Mouse (Mus musculus) adrenal gland, postnatal 14 days (tissue): ENCODE results near the gene Itgae. TPM values are rescaled to one million over a fixed set of nuclear protein-coding genes. Genes with fewer than 3 reads are reported as not detected.

Experiments
- DNase-seq: peaks from one replicate; pipeline ENCODE4 v3.0.0; 2021; ENCODE audit warnings: mixed read lengths
- total RNA-seq: library from RNA; stranded (reverse); gene quantifications from 2 replicates; pipeline ENCODE4 v1.2.3, GENCODE M21; 2021

Gene Itgae
- total RNA-seq, 1 experiment from 2014 or later, result 0.30 TPM

DNA sequence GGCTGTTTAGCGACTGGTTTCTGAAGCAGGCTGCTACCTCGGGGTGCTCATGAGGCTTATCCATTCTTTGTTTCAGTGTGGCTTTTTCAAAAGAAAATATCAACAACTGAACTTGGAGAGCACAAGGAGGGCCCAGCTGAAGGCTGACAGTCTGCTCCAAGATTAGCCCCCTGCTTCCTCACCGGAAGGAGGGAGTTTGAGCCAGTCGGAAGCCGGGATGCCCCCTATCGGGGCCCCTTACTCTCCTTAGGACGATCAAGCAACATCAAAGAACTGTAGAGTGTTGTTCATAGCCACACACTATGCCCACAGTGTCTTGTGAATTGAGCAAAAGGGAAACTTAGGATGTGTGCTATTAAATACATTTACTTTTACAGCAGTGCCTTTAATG lies 56.6 kb downstream of the Itgae start:
- no peak for DNase-seq

DNA sequence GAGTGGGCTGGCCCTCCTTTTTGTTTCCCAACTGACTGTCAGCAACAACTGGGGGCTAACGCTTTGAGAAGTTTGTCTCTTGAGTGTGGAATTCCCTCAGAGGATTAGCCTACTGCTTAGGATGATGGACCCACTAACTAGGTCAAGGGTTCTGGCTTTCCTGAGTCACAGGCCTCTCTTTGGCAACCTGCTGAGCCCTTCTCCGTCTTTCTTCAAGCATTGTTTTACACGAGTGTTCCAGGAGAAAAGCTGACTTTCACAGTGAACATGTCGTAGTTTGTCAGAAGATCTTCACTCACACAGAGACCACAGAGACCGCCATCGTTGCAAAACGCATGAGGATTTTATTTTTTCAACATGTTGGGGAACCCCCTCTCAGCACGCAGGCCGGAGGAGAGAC lies 57.8 kb downstream of the Itgae start:
- peak; percentile 61 for DNase-seq

DNA sequence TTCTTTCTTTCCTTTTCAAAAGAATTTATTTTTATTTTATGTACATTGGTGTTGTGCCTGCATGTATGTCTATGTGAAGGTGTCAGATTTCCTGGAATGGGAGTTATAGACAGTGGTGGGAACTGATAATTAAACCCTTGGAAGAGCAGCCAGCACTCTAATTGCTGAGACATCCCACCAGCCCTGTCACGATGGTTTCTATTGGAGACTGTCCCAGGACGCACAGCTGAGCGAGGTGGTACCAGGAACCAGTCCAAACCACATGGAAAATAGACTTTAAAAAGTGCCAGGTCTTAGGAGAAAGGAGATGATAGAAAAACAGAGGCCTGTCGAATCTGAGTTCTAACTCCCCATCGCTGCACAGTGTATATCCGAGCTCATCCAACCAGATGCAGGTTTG lies 64.7 kb downstream of the Itgae start:
- no peak for DNase-seq

DNA sequence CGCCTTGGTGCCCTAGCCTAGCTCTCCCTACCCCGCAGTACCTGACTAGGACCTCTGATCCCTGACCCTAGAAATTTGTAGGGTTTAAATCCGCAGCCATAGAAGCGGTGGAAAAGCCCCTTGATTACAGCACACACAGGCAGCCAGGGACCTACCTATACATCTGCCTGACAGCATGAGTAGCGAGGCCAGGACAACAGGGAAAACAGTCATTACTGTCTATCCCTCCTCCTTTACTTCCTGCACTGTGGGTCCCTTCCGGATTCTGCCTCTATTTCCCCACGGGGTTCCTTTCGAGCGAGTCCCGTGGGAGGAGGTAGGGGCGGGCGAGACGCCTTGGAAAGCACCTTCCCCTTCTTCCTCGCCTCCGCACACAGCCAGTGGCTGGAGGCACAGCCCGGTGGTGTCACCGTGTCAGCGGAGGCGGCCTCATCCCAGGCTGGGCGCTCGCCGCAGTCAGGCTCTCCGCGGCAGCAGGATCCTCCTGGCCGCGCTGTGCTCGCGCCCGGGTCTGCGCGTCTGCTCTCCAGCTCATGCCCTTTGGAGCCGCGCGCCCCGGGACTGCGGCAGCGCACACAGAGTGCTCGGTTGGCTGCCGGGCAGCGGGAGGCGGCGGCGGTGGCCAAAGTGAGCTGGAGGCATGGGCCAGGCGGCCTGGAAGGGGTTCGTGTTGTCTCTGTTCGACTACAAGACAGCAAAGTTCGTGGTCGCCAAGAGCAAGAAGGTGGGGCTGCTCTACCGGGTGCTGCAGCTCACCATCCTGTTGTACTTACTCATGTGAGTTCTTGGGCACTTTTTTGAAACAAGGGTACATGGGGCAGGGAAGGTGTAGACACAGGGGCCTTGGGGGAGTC lies 69.8 kb downstream of the Itgae start, which contains the start of gene P2rx5:
Gene P2rx5 (plus strand): TSS at position 465 of the 854 bp plus-strand sequence.
- peak; percentile 79 for DNase-seq

DNA sequence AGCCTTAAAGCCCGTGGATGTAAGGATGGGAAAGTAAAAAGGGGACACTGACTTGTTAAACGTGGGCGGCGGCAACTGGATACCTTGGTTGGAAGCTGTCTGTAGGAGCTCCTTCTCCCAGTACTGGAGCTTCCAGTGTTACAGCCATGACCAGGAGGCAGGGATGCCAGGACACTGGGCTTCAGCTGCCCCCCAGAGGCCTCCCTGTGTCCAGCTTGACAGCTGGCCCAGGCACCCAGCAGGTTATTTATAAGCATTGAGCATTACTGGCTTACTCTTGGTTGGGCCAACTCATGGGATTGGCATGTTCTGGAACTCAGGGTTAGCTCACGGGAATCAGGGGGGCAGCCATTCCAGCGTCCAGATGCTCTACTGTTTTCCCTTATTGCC lies 70.4 kb downstream of the Itgae start:
- peak; percentile 74 for DNase-seq

DNA sequence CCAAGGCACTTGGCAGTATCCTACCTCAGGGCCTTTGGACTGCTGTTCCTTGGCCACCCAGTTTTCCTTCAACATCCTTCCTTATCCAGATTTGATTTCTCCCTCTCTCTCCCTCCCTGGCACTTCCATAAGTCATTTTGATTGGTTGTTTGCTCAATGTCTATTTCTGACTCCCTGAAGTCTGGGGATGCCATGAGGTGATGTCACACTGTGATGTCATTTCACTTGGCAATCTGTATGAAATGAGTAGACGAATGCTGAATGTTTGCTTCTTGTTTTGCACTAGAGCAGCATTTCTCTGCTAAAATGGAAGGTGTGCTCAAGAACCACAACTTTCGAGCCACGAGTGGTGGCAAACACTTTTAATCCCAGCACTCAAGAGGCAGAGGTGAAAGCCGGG lies 71.2 kb downstream of the Itgae start:
- DNase-seq, result no peak

DNA sequence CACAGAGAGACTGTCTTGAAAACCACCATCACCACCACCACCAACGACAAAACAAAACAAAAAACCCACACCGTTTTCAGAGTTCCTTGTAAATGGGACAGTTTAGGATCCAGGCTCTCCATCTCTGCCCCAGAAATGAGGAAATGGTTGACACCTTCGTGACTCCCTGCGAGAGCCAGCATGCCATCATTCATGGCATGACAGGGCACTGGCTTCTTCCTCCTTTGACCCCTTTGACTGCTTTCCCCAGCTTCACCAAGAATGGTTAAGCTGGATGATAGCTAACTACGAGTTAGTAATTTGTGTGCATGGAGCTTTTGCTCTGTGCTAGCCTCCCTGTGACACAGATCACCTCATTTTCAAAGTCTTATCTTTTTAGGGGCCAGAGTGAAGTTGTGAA lies 71.9 kb downstream of the Itgae start:
- no peak for DNase-seq

DNA sequence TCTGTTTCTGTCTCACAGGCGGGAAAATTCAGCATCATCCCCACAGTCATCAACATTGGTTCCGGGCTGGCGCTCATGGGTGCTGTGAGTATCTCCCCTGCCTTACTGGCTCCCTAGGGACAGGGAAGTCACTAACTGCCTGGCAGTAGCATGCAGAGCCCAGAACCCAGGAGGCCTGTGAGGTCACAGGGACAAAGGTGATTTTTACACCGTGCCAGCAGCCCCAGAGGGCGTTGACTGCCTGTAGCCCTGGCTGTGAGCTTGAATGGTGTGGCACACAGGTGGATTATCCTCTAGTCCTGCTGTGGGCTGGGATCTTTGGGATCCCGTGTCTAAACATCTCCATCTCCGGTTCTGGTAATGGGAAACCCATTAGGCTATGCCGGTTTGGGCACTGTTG lies 77.7 kb downstream of the Itgae start:
- peak; percentile 43 for DNase-seq

DNA sequence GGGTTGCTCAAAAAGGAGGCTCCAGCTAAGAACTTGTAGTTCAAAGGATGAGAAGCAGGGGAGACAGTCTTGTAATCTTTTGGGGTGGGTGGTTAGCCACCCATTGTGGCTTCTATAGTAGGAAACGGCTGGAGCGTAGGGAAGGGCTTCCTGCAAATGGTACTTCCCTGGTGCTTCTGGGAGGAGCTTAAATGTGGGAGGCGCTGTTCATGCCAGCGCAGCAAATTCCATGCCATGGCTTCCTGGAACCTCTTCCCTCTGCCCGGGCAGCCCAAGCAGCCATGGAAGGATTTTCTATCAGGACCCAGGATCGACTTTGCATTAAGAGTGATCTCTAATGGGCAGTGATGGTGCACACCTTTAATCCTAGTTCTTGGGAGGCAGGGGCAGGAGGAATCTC lies 78.2 kb downstream of the Itgae start:
- no peak for DNase-seq

DNA sequence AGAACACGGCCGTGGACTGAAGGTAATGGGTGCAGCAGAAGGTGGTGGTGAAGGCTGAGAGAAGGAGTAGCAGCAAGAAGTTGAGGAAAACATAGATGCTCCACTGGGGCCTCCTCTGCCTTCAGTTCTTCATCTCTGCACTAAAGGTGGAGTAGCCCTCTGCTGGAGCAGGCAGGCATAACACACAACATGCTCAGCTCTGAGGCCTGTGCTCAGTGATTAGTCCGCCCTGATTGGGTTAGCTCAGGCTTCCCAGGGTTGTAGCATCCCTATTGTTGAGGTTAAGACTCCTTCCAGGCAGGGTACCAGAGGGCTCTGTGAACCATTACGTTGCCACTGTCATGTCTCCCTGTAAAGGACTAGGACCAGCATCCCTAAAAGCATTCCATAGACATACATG lies 78.8 kb downstream of the Itgae start:
- DNase-seq, result peak; percentile 75

DNA sequence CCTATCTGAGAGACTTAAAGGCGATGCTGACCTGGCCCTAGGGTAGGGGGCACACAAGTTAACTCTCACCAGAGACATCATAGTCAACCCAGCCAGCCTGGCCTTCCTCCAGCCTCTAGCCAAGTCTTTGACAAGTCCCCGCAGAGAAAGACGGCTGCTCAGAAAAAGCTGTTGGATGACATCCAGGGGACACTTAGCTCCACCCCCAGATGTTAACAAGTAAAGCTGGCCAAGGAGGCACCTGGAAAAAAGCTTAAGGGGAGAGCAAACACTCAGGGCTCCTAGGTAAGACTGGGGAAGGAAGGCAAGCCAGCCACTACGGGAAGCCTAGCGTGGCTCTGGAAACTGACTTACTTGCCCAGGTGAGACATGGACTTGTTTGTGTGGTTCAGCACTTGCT lies 81.8 kb downstream of the Itgae start:
- peak; percentile 59 for DNase-seq

DNA sequence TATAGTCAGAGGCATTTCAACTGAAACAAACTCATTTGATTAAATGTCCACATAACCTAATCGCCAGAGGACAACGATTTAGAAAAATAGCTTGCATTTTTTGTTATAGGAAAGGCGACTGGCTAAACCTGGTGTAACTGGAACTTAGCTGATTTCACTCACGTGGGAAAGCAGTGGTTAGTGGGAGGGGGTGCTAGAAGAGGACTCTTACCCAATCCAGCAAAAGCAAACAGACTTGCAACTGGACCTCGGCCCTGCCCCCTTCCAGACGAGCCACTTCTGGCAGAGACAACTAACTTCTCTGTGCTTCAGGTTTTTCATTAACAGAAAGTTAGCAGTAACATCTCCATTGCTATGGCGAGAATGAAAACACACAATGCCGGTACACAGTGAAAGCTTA lies 85.2 kb downstream of the Itgae start:
- DNase-seq, result peak; percentile 51

DNA sequence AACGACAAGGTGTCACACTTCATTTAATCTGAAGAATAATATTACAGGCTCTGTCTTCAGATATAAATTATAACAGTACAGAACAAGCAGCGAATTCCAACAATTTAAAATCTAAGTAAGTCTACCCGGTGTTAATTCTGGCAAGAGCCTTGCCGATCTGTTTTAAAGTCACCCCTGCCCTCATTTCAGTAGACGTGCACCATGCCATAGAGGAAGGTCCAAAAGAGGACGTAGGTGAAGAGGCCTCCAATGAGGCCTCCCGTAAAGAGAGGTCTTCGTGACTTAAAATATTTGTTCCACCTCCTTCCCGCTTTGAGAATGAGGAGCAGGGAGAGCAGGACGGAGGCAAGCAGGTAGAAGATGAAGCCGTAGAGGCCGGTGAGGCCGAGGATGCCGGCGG lies 85.8 kb downstream of the Itgae start:
- no peak for DNase-seq

DNA sequence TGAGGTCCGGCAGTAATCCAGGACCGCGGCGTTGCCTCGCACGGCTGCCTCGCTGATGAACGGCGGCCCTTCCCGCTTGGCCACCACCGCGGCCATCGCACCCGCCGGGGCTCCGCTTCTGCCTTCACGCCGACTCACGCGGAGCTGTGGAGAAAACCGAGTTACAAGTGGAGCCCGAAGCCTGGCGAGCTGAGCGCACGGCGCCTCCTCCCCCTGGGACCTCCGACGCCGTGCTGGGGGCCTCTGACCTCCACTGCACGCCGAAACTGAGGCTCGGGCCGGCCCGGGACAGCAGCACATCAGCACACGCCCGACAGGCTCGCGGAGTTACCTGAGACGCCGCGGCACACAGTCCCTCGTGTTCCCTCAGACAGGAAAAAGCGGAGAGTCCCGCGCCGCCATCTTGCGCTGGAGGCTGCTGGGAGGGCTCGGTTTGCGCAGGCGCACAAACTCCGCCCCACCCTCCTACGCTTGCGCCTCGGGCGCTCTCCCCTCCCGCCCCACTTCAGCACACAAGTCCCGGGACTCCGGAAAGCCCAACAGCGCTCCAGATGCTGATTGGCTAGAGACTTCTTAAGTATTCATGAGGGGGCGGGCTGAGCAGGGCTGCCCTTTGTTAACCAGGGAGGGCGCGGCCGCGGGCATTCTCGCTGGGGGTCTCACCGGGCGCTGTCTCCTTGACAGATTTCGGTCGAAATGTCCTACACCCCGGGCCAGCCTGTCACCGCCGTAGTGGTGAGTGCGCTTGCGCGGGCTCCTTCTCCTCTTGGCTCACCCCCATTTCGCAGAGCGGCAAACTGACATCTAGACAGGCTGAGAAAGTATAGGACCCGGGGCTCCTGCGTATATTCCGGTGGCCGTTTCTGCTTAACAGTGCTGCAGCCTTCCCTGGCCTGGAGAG lies 86.5 kb downstream of the Itgae start, which contains the start of the genes Emc6 and Tax1bp3:
Gene Emc6 (minus strand): TSS at position 430 of the 901 bp plus-strand sequence.
Gene Tax1bp3 (plus strand): TSS at position 476 of the 901 bp plus-strand sequence.
- peak; percentile 98 for DNase-seq

DNA sequence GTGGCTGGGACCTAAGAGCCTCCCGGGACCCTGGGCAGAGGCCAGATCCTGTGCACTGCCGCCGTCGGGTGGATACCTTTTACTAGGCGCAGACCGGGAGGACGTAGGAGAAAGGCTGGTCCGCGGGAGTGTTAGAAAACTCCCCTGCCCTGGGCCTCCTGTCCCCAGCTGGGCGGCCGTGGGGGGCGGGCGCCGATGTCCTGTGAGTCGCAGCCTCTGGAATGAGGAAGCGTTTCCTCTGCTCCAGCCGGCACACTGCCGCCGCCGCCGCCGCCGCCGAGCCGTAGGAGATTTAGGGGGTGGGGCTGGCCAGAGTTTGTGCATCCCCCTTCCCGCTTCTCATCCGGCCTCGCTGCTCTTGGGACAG lies 87.1 kb downstream of the Itgae start:
- DNase-seq, result peak; percentile 93

DNA sequence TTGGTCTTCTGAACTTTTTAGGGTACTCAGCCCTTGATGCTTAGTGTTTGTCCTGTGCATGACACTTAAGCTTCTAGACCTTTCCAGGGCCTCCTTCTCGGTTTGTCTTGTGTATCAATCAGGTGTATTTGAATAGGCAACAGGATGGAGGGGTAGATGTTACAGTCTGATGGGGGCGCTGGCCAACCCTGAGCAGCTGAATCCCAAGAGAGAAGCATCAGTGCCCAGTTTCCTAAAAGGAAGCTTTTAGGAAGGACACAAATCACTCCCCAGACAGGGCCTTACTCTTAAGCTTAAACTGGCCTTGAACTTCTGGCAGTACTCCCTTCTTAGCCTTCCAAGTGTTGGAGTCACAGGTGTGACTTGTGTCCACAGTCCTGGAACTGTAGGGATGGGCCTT lies 87.5 kb downstream of the Itgae start:
- DNase-seq, result peak; percentile 32

DNA sequence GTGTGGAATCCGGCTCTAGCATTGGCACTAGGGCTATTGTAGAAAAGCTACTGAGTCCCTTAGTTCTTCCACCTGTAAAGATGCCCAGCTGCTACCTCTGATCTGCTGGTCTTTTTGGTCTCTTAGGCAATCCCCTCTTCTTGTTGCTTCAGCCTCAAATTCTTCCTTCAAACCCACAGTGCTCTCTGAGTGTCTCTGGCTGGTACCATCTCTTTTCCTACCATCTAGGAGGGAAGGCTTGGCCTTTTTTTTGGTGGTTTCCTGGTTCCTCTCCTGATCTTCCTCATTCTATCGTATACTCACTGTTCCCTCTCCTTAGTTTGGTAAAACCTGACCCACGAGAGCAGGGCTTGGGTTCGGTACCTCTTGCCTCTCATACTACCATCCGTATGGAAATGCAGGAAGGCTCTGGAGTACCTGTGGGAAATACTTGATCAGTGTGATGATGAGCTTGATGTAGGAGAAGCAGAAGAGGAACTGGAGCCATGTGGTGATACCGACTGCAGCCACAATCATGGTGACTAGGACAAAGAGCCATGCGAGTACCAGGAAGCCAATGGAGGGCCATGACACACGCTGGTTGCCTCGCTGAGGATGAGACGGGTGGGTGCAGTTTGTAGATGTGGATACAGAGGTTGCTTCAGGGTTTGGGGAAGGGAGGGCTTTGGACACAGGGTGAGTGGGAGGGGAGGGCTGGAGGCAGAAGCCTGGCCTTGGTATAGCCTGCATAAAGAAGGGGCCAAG lies 95.7 kb downstream of the Itgae start:
- DNase-seq, result no peak

DNA sequence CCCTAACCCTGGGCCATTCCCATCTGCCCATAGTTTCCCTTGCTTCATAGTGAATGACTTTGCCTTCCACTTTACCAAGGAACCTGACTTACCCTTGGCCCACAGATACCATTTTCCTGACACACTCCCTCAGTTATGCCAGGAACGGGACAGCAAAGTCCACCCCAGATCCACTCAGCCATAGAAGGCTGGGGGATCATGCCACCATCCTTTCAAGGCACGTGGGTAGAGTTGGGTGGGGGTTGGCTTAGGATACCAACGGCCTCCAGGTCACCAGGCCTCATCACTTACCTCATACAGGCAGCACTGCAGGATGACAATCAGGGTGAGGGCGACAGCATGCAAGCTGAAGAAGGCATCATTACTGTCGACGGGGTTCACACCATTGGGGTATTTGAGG lies 96.8 kb downstream of the Itgae start:
- DNase-seq, result no peak

DNA sequence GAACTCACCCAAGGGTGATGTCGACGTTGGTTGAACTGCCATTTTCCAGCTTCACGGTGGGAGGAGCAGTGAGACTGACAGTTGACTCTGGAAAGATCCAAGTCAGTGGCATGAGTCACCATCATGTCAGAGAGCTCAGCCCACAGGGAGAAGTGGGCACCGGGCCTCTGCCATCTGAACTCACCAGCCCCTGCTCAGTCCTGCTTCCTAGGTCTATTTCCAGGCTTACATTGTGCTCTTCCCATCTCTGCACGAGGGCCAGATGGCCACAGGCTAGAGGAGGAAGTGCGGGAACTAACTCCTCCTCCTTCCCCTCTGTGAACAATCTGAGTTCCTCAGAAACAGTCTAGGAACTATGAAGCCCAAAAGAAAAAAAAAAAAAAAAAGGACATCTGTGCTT lies 102.7 kb downstream of the Itgae start:
- DNase-seq, result peak; percentile 33

DNA sequence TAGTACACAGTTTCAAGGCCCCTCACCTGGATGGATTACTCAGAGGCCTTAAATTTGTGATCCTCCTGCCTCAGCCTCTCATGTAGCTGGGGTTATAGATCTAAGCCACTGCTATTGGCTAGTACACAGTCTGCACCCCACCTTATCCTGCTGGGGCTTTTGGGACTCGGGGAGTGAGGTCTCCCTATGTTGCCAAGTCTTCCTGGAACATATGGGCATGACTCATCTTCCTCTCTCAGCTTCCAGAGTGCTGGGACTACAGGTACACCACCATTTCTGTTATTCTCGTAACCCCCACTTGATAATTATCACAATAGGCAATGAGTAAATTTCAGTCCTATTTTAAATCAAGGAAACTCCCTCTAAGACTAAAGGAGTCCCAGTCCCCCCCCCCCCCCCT lies 104.1 kb downstream of the Itgae start:
- no peak for DNase-seq
